Mouse (Mus musculus): ENCODE measurements around the gene Dkkl1. TPM values are rescaled to one million over a fixed set of nuclear protein-coding genes. Genes with fewer than 3 reads are reported as not detected.
A peak's percentile ranks its signal among the peaks of the same experiment; 100 is the strongest.
"Not testable (repeated sequence)": the region's sequence is repeated elsewhere in the genome, so short reads cannot be mapped to it uniquely, and the experiment has no call there.

The Dkkl1 gene
- polyA plus RNA-seq (2016; fragmentation: Nextera tagmentation; extraction: Ambion mirVana) = 0.99 and 1.5 TPM in 2 replicates

DNA sequence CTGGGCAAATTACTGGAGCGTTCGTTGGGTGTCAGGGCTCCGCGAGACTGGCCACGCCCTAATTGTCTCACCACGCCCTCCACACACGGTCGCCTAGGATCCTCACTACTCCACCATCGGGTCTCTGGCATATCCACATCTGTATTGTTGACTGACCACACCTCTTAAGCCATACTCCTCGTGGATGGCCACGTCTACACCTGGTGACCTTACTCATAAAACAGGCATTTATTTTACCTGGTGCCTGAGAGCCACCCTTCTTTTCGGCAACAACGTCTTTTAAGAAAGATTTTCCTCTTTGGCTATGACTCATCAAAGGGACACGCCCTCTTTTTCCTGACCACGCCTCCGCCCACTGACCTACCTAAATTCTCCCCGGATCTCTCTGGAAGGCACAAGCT is at the start of gene Dkkl1:
TSS of gene Dkkl1 (minus strand) at position 297 of the 401 bp plus-strand sequence.
- Histone ChIP-seq H3K27ac (ENCODE audit: poor library complexity, severe bottlenecking) (no peak within 1 kb of the TSS), H3K27me3 (replicated peaks) (peaks cover 25% of the 10 kb centered on the region), H3K4me2 (peak within 1 kb of the TSS; percentile 52), H3K36me3 (no peaks in the 10 kb centered on the region), H3K4me3 (peak within 1 kb of the TSS; percentile 14; the same call in 1 of the 2 replicates), H3K9me3 (replicated peaks) (no peaks in the 10 kb centered on the region), H3K4me1 (replicated peaks) (peaks cover 11% of the 10 kb centered on the region), H3K9ac (no peak within 1 kb of the TSS)
- no peak for ATAC-seq (ENCODE audit: insufficient number of reproducible peaks, low FRiP score)
- 4% methylated on average over 17 of the region's 17 CpGs for WGBS

DNA sequence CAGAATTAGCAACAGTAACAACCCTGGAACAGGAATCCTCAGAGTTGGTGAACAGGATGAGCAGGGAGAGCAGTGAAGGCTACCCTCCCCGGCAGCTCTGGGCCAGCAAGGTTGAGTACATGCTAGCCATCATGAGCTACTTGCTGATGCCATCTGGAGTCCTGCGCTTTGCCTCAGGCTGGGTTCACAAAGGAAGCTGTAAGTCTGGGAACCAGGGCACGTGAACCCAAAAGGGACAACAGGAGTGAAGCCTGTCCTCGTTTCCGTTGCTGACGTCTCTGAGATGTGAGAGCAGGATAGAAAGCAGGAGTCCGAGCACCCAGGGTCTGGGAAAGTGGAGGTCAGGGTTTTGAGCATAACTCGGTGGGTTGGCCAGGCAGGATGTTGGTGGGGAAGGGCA is 47.3 kb upstream of the Dkkl1 start:
- Histone ChIP-seq H3K36me3 (no peaks in the 10 kb centered on the region), H3K27me3 (replicated peaks) (peaks cover 17% of the 10 kb centered on the region; the same call in 1 of the 2 replicates), H3K27ac (ENCODE audit: poor library complexity, severe bottlenecking) (no peak overlapping the region), H3K4me2 (no peak overlapping the region), H3K4me3 (no peak overlapping the region), H3K9me3 (replicated peaks) (no peaks in the 10 kb centered on the region), H3K9ac (no peak overlapping the region), H3K4me1 (replicated peaks) (peaks cover 37% of the 10 kb centered on the region)
- 83% methylated on average over 8 of the region's 8 CpGs for WGBS
- ATAC-seq (ENCODE audit: insufficient number of reproducible peaks, low FRiP score) = no peak

DNA sequence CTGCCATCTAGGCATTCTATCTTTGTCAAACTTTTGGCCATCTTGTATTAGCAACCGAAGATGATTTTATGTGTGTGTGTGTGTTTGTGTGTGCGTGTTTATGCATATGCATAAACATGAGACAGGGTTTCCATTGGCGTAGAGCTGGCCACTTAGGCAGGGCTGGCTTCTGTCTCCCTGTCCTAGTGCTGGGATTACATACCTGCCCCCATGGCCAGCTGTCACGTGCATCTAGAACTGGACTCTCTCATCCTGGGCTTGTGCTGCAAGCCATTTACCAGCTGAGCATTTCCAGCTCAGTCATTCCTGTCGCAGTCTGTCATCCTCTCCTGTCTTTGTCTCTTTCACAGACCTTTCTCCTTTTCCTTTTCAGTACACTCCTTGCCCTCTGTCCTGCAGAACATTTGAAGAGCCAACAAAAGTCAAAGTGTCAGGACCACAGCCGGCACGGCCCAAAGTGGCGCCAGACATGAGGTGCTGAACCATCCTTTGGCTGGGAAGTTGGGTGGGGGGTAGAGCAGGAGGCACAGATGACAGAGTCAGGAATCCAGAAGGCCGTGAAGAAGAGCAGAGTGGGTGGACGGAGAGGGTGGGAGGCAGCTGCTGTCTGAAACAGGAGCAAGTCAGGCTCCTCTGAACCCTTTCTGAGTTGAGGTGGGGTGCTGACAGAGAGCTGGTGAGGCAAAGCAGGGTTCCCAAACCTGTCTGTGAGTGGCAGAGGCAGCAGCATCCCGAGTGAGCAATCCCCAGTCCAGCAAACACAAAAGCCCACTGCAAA is 45.3 kb upstream of the Dkkl1 start:
- ATAC-seq (ENCODE audit: insufficient number of reproducible peaks, low FRiP score) = no peak
- WGBS = 45% methylated on average over 11 of the region's 11 CpGs
- Histone ChIP-seq H3K4me3 (no peak overlapping the region), H3K9me3 (replicated peaks) (no peaks in the 10 kb centered on the region), H3K4me1 (replicated peaks) (peaks cover 25% of the 10 kb centered on the region), H3K27ac (ENCODE audit: poor library complexity, severe bottlenecking) (no peak overlapping the region), H3K27me3 (replicated peaks) (peaks cover 17% of the 10 kb centered on the region; the same call in 1 of the 2 replicates), H3K9ac (peak overlapping the region; percentile 26; the same call in 1 of the 2 replicates), H3K4me2 (no peak overlapping the region), H3K36me3 (no peaks in the 10 kb centered on the region)

DNA sequence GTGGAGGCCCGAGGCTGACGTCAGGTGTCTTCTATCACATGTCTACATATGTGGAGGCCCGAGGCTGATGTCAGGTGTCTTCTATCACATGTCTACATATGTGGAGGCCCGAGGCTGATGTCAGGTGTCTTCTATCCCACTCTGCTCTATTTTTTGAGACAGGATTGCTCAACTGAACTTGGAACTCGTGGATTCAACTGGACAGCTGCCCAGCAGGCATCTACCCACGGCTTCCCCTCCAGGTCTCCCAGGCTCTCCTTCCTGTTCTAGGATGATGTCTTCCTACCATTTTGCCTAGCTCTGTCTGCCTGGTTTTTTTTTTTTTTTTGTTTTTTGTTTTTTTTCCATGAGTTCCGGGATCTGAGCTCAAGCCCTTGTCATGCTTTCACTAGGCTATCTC is 43.9 kb upstream of the Dkkl1 start:
- not testable (repeated sequence) for H3K9ac ChIP-seq; H3K4me2 ChIP-seq; H3K27ac ChIP-seq (ENCODE audit: poor library complexity, severe bottlenecking); ATAC-seq (ENCODE audit: insufficient number of reproducible peaks, low FRiP score); H3K9me3 ChIP-seq (replicated peaks); H3K36me3 ChIP-seq; H3K4me3 ChIP-seq
- WGBS = 65% methylated on average over 7 of the region's 7 CpGs
- Histone ChIP-seq H3K4me1 (replicated peaks) (peaks cover 11% of the 10 kb centered on the region; the same call in 1 of the 2 replicates), H3K27me3 (replicated peaks) (peaks cover 17% of the 10 kb centered on the region; the same call in 1 of the 2 replicates)

DNA sequence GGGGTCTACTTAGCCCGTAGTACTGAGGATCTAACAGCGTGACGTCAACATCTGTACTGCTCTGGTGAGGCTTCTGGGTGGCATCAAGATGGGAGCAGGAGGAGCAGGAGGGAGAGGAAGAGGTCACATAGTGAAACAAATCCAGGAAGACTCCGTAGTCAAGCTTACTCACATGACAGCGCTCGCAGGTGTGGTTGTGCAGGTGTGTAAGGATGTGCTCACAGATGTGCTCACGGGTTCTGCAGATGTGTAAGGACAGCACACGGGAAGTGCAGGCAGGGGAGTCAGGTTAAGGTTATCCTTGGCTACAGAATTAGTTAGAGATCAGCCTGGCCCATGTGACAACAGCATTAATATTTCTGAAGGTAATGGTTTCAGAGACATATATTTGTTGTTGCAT is 41.9 kb upstream of the Dkkl1 start:
- no peaks in the 10 kb centered on the region for H3K9me3 ChIP-seq (replicated peaks)
- H3K4me3 ChIP-seq = no peak overlapping the region
- no peaks in the 10 kb centered on the region for H3K36me3 ChIP-seq
- H3K4me1 ChIP-seq (replicated peaks) = peaks cover 11% of the 10 kb centered on the region; the same call in 1 of the 2 replicates
- H3K27ac ChIP-seq (ENCODE audit: poor library complexity, severe bottlenecking) = no peak overlapping the region
- no peak overlapping the region for H3K4me2 ChIP-seq
- H3K9ac ChIP-seq = no peak overlapping the region
- peaks cover 9% of the 10 kb centered on the region; the same call in 1 of the 2 replicates for H3K27me3 ChIP-seq (replicated peaks)
- ATAC-seq (ENCODE audit: insufficient number of reproducible peaks, low FRiP score) = no peak
- WGBS = 84% methylated on average over 8 of the region's 8 CpGs

DNA sequence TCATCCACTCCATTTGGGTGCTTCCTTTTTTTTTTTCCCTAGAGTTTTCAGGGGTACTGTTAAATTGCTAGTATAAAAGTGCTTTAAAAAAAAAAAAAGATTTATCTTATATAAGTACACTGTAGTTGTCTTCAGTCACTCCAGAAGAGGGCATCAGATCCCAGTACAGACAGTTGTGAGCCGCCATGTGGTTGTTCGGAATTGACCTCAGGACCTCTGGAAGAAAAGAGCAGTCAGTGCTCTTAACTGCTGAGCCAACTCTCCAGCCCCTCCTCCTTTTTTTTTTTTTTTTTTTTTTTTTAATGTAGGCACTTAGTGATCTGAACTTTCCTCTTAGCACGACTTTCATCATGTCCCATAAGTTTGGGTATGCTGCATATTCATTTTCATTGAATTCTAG is 35.7 kb upstream of the Dkkl1 start:
- Histone ChIP-seq H3K27ac (ENCODE audit: poor library complexity, severe bottlenecking) (no peak overlapping the region), H3K36me3 (no peaks in the 10 kb centered on the region), H3K9me3 (replicated peaks) (no peaks in the 10 kb centered on the region), H3K9ac (no peak overlapping the region), H3K4me3 (no peak overlapping the region), H3K4me2 (no peak overlapping the region), H3K27me3 (replicated peaks) (no peaks in the 10 kb centered on the region), H3K4me1 (replicated peaks) (no peaks in the 10 kb centered on the region)
- no peak for ATAC-seq (ENCODE audit: insufficient number of reproducible peaks, low FRiP score)
- 42% methylated on average over 3 of the region's 3 CpGs for WGBS

DNA sequence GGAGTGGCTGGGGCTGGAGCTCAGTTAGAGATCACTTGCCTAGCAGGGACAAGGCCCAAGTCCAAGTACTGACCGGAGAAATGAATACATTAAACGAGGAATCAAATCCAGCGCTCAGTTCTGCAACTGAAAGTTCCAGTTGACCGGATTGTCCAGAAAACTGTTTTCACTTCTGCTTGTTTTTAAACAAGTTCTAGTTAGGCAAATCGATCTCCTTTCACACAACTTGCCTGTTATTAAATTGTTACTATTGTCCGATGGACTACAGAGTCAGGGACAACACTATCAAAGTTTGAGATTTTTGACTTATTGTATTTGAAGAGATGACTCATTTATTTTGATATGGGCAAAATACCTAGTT is 29.4 kb upstream of the Dkkl1 start:
- peak overlapping the region; percentile 58 for H3K9ac ChIP-seq
- H3K4me1 ChIP-seq (replicated peaks) = peaks cover 16% of the 10 kb centered on the region
- no peak for ATAC-seq (ENCODE audit: insufficient number of reproducible peaks, low FRiP score)
- peaks cover 24% of the 10 kb centered on the region for H3K27me3 ChIP-seq (replicated peaks)
- H3K4me3 ChIP-seq = peak overlapping the region; percentile 33
- WGBS = 79% methylated on average over 6 of the region's 6 CpGs
- H3K36me3 ChIP-seq = no peaks in the 10 kb centered on the region
- H3K9me3 ChIP-seq (replicated peaks) = no peaks in the 10 kb centered on the region
- no peak overlapping the region for H3K27ac ChIP-seq (ENCODE audit: poor library complexity, severe bottlenecking)
- peak overlapping the region; percentile 58 for H3K4me2 ChIP-seq

DNA sequence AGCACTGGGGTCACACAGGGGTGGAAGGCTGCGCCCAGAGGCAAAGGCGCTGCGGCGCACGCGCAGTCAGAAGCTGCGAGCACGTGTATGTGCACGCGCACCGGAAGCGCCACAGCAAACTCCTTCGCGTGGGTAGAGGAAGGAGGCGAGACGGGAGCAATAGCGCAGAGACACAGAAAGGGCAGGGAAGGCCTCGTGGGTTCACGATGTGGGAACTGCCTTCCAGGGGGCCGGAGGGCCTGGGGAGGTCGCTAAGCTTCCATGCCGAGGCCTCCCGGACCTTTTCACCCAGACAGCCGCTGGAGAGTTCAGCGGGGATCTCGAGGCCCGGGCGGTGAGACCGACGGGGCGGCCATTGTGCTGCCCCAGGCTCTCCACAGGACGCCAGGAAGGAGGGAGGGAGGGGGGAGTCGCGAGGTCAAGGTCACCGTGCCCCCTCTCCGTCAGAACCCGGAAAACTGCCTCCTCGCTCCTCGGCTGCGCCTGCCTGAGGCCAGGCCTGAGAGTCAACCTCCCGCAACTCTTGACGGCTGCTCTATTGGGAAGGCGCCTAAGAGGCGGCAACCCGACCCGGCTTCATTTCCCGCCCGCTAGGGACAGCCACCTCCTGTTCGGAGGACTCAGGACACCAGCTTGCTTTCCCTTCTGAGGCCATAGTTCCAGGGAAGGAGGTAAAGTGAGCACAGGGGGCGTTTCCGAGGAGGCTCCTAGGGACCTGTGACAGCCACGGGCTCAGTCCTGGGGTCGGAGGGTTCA is 28.9 kb upstream of the Dkkl1 start, which contains the start of gene Slc6a16:
TSS of gene Slc6a16 (plus strand) at position 453 of the 756 bp plus-strand sequence.
- H3K36me3 ChIP-seq = no peaks in the 10 kb centered on the region

DNA sequence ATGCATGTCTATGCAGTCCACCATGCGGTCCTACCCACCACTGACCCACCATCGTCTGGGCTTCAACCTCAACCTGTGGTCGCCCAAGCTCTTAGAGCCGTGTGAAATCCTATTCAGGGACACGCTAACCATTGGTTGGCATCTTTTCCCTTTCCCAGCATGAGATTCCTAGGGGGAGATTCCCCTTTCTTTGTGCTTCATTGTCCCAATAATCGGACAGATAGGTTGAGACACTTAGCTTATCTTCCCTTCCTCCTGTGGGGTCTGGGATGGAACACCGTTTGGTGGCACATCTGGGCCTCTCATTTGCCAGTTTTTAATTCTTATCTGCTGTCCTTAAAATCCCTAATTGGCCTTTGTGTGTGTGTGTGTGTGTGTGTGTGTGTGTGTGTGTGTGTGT is 28.2 kb upstream of the Dkkl1 start:
- no peak overlapping the region for H3K4me3 ChIP-seq
- peaks cover 24% of the 10 kb centered on the region for H3K27me3 ChIP-seq (replicated peaks)
- 80% methylated on average over 7 of the region's 7 CpGs for WGBS
- ATAC-seq (ENCODE audit: insufficient number of reproducible peaks, low FRiP score) = no peak
- no peak overlapping the region for H3K9ac ChIP-seq
- H3K9me3 ChIP-seq (replicated peaks) = no peaks in the 10 kb centered on the region
- H3K27ac ChIP-seq (ENCODE audit: poor library complexity, severe bottlenecking) = no peak overlapping the region
- no peaks in the 10 kb centered on the region for H3K36me3 ChIP-seq
- no peak overlapping the region for H3K4me2 ChIP-seq
- H3K4me1 ChIP-seq (replicated peaks) = peaks cover 27% of the 10 kb centered on the region

More for the DNA sequence above, 28.9 kb upstream of the Dkkl1 start, which contains the start of gene Slc6a16:
- peaks cover 24% of the 10 kb centered on the region for H3K27me3 ChIP-seq (replicated peaks)
- peak within 1 kb of the TSS; percentile 58 for H3K4me2 ChIP-seq
- no peak within 1 kb of the TSS for H3K27ac ChIP-seq (ENCODE audit: poor library complexity, severe bottlenecking)
- no peaks in the 10 kb centered on the region for H3K9me3 ChIP-seq (replicated peaks)
- H3K4me1 ChIP-seq (replicated peaks) = peaks cover 20% of the 10 kb centered on the region
- H3K4me3 ChIP-seq = peak within 1 kb of the TSS; percentile 33
- WGBS = 13% methylated on average over 53 of the region's 53 CpGs
- peak within 1 kb of the TSS; percentile 58 for H3K9ac ChIP-seq
- peak; percentile 27; the same call in 1 of the 2 replicates for ATAC-seq (ENCODE audit: insufficient number of reproducible peaks, low FRiP score)

DNA sequence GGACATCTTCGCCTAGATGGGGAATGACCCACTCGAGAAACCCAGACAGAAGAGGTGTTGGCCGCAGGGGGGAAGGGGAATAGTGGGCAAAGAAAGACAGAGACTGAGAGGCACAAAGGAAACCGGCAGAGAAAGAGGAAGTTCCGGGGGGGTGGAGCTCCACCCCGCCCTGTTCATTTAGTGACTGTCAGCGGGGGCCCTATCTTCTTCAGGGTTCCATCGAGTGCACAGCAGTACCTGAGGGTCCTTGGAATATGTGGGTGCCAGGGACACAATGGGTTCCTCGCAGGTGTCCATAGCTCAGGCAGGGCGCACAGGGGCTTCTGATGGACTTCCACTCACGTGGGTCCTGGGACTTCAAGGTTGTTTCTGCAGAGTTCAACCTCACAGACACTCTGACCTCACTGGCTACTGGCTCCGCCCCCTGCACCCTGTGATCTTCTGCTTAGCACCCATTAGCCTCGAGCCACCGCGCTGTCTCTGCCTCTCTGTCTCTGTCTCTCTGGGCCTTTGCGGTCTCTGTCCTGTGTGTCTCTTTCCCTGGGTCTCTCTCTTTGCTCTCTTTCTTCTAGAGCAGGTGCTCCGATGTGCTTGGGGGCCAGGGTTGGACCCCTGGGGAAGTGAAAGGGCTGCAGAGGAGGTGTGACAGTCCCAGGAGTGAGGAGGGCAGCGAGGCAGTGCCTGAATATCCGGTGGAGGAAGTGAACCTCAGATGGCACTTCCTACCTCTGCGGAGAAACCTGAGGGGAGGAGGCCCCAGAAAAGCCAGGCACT is 27.0 kb upstream of the Dkkl1 start, which contains the start of gene Cd37:
TSS of gene Cd37 (minus strand) at position 393 of the 774 bp plus-strand sequence.
- Histone ChIP-seq H3K27ac (ENCODE audit: poor library complexity, severe bottlenecking) (no peak within 1 kb of the TSS), H3K9me3 (replicated peaks) (no peaks in the 10 kb centered on the region), H3K4me3 (no peak within 1 kb of the TSS), H3K27me3 (replicated peaks) (peaks cover 24% of the 10 kb centered on the region), H3K4me1 (replicated peaks) (peaks cover 37% of the 10 kb centered on the region), H3K4me2 (peak within 1 kb of the TSS; percentile 5), H3K36me3 (peaks cover 5% of the 10 kb centered on the region), H3K9ac (no peak within 1 kb of the TSS)
- WGBS = 33% methylated on average over 20 of the region's 20 CpGs
- ATAC-seq (ENCODE audit: insufficient number of reproducible peaks, low FRiP score) = no peak
